ENCODE assay signal across 16 mouse cellular contexts in genomic region chr5:77546001-77546620, GRCm38 (mm10).
A peak's percentile ranks its signal among the peaks of the same experiment; 100 is the strongest.
DNase-seq lines count a peak whose midpoint lies in the region; ATAC-seq and TF ChIP-seq lines count a peak whose summit lies in the region.
"Had no signal": no experiment of that assay in that cellular context is flagged by ENCODE, and none has a peak within 500 bp of the region (broad histone marks: within the 10 kb centered on the region; RNA-seq: fewer than 3 reads in every experiment).

No protein-coding gene starts in this region.

- WGBS in hindbrain, postnatal 0 days = 19% methylated on average over 13 of the region's 13 CpGs
- WGBS in hindbrain, embryonic 12.5 days = 33% methylated on average over 13 of the region's 13 CpGs
- WGBS in stomach, embryonic 16.5 days = 53% methylated on average over 13 of the region's 13 CpGs
- 42% methylated on average over 13 of the region's 13 CpGs for WGBS in stomach, postnatal 0 days
- 3% methylated on average over 13 of the region's 13 CpGs for WGBS in forebrain, embryonic 13.5 days

- H3K27ac ChIP-seq in hindbrain, postnatal 0 days = no peak overlapping the region; the same call in 1 of the 2 replicates
- H3K27ac ChIP-seq in hindbrain, embryonic 12.5 days = no peak overlapping the region
- no peak overlapping the region for H3K27ac ChIP-seq in stomach, embryonic 16.5 days (ENCODE audit: low read length)
- no peak overlapping the region for H3K27ac ChIP-seq in stomach, postnatal 0 days (replicated peaks)
- no peak overlapping the region for H3K27ac ChIP-seq in forebrain, embryonic 13.5 days
- H3K27ac ChIP-seq: kidney, embryonic 15.5 days; limb, embryonic 12.5 days had no signal

- no peaks in the 10 kb centered on the region for H3K27me3 ChIP-seq in hindbrain, postnatal 0 days (ENCODE audit: insufficient read depth, low read length)
- no peaks in the 10 kb centered on the region for H3K27me3 ChIP-seq in hindbrain, embryonic 12.5 days
- no peaks in the 10 kb centered on the region for H3K27me3 ChIP-seq in stomach, embryonic 16.5 days (ENCODE audit: control insufficient read depth, insufficient read depth, low read length)
- no peaks in the 10 kb centered on the region for H3K27me3 ChIP-seq in stomach, postnatal 0 days (ENCODE audit: control insufficient read depth, insufficient read depth, low read length)
- H3K27me3 ChIP-seq in forebrain, embryonic 13.5 days = peaks cover 26% of the 10 kb centered on the region
- H3K27me3 ChIP-seq: CH12.LX; kidney, embryonic 15.5 days; limb, embryonic 12.5 days; Patski had no signal

- no peak for TF ChIP-seq CTCF in hindbrain, postnatal 0 days (IDR thresholded peaks at IDR 0.05; ENCODE audit: low read depth)
- TF ChIP-seq CTCF in stomach, postnatal 0 days (IDR thresholded peaks at IDR 0.05; ENCODE audit: low read depth) = no peak

- H3K4me1 ChIP-seq in hindbrain, postnatal 0 days (ENCODE audit: insufficient read depth, low read length) = peaks cover 6% of the 10 kb centered on the region; the same call in 1 of the 2 replicates
- peaks cover 5% of the 10 kb centered on the region for H3K4me1 ChIP-seq in hindbrain, embryonic 12.5 days
- no peaks in the 10 kb centered on the region for H3K4me1 ChIP-seq in stomach, embryonic 16.5 days (ENCODE audit: control insufficient read depth, insufficient read depth, low read length)
- H3K4me1 ChIP-seq in stomach, postnatal 0 days (replicated peaks; ENCODE audit: control insufficient read depth, insufficient read depth) = no peaks in the 10 kb centered on the region
- H3K4me1 ChIP-seq in forebrain, embryonic 13.5 days = peaks cover 4% of the 10 kb centered on the region; the same call in 1 of the 2 replicates
- H3K4me1 ChIP-seq: kidney, embryonic 15.5 days; limb, embryonic 12.5 days had no signal

- no peak for TF ChIP-seq EP300 in stomach, postnatal 0 days (optimal IDR thresholded peaks at IDR 0.05)

- ATAC-seq in hindbrain, postnatal 0 days = no peak
- no peak for ATAC-seq in hindbrain, embryonic 12.5 days (ENCODE audit: low FRiP score)
- ATAC-seq in stomach, embryonic 16.5 days (ENCODE audit: insufficient read depth, low FRiP score) = peak; percentile 29; the same call in 1 of the 2 replicates
- no peak for ATAC-seq in stomach, postnatal 0 days (ENCODE audit: low FRiP score, low TSS enrichment)
- peak; percentile 55; the same call in 1 of the 2 replicates for ATAC-seq in forebrain, embryonic 13.5 days
- ATAC-seq: Patski had no signal

- H3K4me3 ChIP-seq in hindbrain, postnatal 0 days (ENCODE audit: low read length) = no peak overlapping the region
- H3K4me3 ChIP-seq in hindbrain, embryonic 12.5 days = no peak overlapping the region
- H3K4me3 ChIP-seq in stomach, embryonic 16.5 days (replicated peaks; ENCODE audit: low read length) = no peak overlapping the region
- no peak overlapping the region for H3K4me3 ChIP-seq in stomach, postnatal 0 days (ENCODE audit: low read depth, low read length)
- H3K4me3 ChIP-seq in forebrain, embryonic 13.5 days = no peak overlapping the region
- H3K4me3 ChIP-seq: erythroblast, embryonic 14.5 days; kidney, embryonic 15.5 days; limb, embryonic 12.5 days had no signal

- H3K4me2 ChIP-seq in hindbrain, postnatal 0 days (ENCODE audit: low read depth, low read length) = no peak overlapping the region
- no peak overlapping the region for H3K4me2 ChIP-seq in hindbrain, embryonic 12.5 days (replicated peaks)
- H3K4me2 ChIP-seq in stomach, embryonic 16.5 days (ENCODE audit: low read depth, low read length) = no peak overlapping the region
- no peak overlapping the region for H3K4me2 ChIP-seq in stomach, postnatal 0 days (replicated peaks; ENCODE audit: low read depth)
- peak overlapping the region; percentile 24; the same call in 1 of the 2 replicates for H3K4me2 ChIP-seq in forebrain, embryonic 13.5 days
- H3K4me2 ChIP-seq: kidney, embryonic 15.5 days; limb, embryonic 12.5 days had no signal

- no peaks in the 10 kb centered on the region for H3K9me3 ChIP-seq in hindbrain, postnatal 0 days (ENCODE audit: low read length)
- H3K9me3 ChIP-seq in hindbrain, embryonic 12.5 days (replicated peaks) = no peaks in the 10 kb centered on the region
- H3K9me3 ChIP-seq in stomach, embryonic 16.5 days (replicated peaks; ENCODE audit: control insufficient read depth, low read length) = no peaks in the 10 kb centered on the region
- H3K9me3 ChIP-seq in stomach, postnatal 0 days (ENCODE audit: control insufficient read depth, low read length) = no peaks in the 10 kb centered on the region
- no peaks in the 10 kb centered on the region for H3K9me3 ChIP-seq in forebrain, embryonic 13.5 days (replicated peaks)
- H3K9me3 ChIP-seq: kidney, embryonic 15.5 days; limb, embryonic 12.5 days had no signal

- H3K36me3 ChIP-seq in hindbrain, postnatal 0 days (ENCODE audit: insufficient read depth, low read length) = no peaks in the 10 kb centered on the region
- no peaks in the 10 kb centered on the region for H3K36me3 ChIP-seq in hindbrain, embryonic 12.5 days
- H3K36me3 ChIP-seq in stomach, embryonic 16.5 days (ENCODE audit: control insufficient read depth, insufficient read depth, low read length) = no peaks in the 10 kb centered on the region
- no peaks in the 10 kb centered on the region for H3K36me3 ChIP-seq in stomach, postnatal 0 days (ENCODE audit: control insufficient read depth, insufficient read depth, low read length)
- H3K36me3 ChIP-seq in forebrain, embryonic 13.5 days (ENCODE audit: poor library complexity, severe bottlenecking) = no peaks in the 10 kb centered on the region
- H3K36me3 ChIP-seq: kidney, embryonic 15.5 days; limb, embryonic 12.5 days had no signal

- peak; percentile 5 for DNase-seq in hindbrain, postnatal 0 days (ENCODE audit: low spot score)
- no peak for DNase-seq in stomach, postnatal 0 days (ENCODE audit: low spot score)
- no peak for DNase-seq in urinary bladder, postnatal 10 days (ENCODE audit: low spot score)
- no peak for DNase-seq in layer of hippocampus, postnatal 10 days (ENCODE audit: low spot score in 2 of 2)
- DNase-seq: cerebellum, adult 11 months; lung, adult 18-20 months; right cerebral cortex, postnatal 14 days; thymus, postnatal 36 days had no signal

- H3K9ac ChIP-seq in hindbrain, postnatal 0 days (replicated peaks; ENCODE audit: low read length) = no peak overlapping the region
- no peak overlapping the region for H3K9ac ChIP-seq in hindbrain, embryonic 12.5 days
- H3K9ac ChIP-seq in stomach, embryonic 16.5 days (ENCODE audit: low read length) = no peak overlapping the region
- H3K9ac ChIP-seq in stomach, postnatal 0 days (ENCODE audit: low read length) = no peak overlapping the region
- no peak overlapping the region for H3K9ac ChIP-seq in forebrain, embryonic 13.5 days
- H3K9ac ChIP-seq: kidney, embryonic 15.5 days; limb, embryonic 12.5 days had no signal

Comparison
In these comparisons a context has a peak if more than half of its experiments do, and no peak if none do; other contexts are left out.
1. ATAC-seq: peak in stomach, embryonic 16.5 days (single experiment) and forebrain, embryonic 13.5 days (single experiment); none in hindbrain, postnatal 0 days (single experiment), hindbrain, embryonic 12.5 days (single experiment) and stomach, postnatal 0 days (single experiment).